Mouse (Mus musculus) hindbrain, embryonic 14.5 days (tissue): ENCODE data around the gene Pimreg. TPM values are rescaled to one million over a fixed set of nuclear protein-coding genes. Genes with fewer than 3 reads are reported as not detected.

Source experiments
- ATAC-seq: fragments of 200-750 bp; cut with Nextera tagmentation; 2 replicates; pipeline ENCODE4 v1.8.0; 2017; ENCODE audit warnings: moderate number of reproducible peaks, mild to moderate bottlenecking, moderate TSS enrichment, moderate library complexity; ENCODE audit not compliant: low FRiP score
- DNase-seq: peaks from one replicate; pipeline ENCODE4 v3.0.0-alpha.2; 2015; ENCODE audit warnings: low spot score
- H3K27ac ChIP-seq: fragments of 300-500 bp; sonication (generic); 2 replicates; pipeline ENCODE4 v1.5.1; 2014; ENCODE audit warnings: mild to moderate bottlenecking, moderate library complexity
- H3K27me3 ChIP-seq: fragments of 300-500 bp; sonication (generic); 2 replicates; pipeline ENCODE4 v1.6.1; 2014; ENCODE audit warnings: mild to moderate bottlenecking, low read length, mixed read lengths; ENCODE audit not compliant: control insufficient read depth, insufficient read depth
- H3K36me3 ChIP-seq: fragments of 300-500 bp; sonication (generic); replicated peaks from 2 replicates; pipeline ENCODE4 v1.6.1; 2014; ENCODE audit not compliant: control insufficient read depth, insufficient read depth
- H3K4me1 ChIP-seq: fragments of 300-500 bp; sonication (generic); replicated peaks from 2 replicates; pipeline ENCODE4 v1.6.1; 2014; ENCODE audit warnings: antibody characterized with exemption, low read length, mixed read lengths; ENCODE audit not compliant: control insufficient read depth, insufficient read depth
- H3K4me2 ChIP-seq: fragments of 300-500 bp; sonication (generic); replicated peaks from 2 replicates; pipeline ENCODE4 v1.6.1; 2014; ENCODE audit warnings: mild to moderate bottlenecking, moderate library complexity
- H3K4me3 ChIP-seq: fragments of 300-500 bp; sonication (generic); replicated peaks from 2 replicates; pipeline ENCODE4 v1.5.1; 2014; ENCODE audit warnings: mild to moderate bottlenecking, low read length
- H3K9ac ChIP-seq: fragments of 300-500 bp; sonication (generic); 2 replicates; pipeline ENCODE4 v1.6.1; 2014
- H3K9me3 ChIP-seq: fragments of 300-500 bp; sonication (generic); 2 replicates; pipeline ENCODE4 v1.6.1; 2016; ENCODE audit warnings: low read length; ENCODE audit not compliant: control insufficient read depth
- WGBS: fragments of 180-500 bp; shearing (Covaris S2); extraction: QIAGEN DNeasy Blood & Tissue Kit; methylation state at CpG from one replicate; pipeline ENCODE4 v1.1.7; 2014; 5-methylcytosine and 5-hydroxymethylcytosine counted together
- polyA plus RNA-seq: library from polyadenylated mRNA; unstranded; fragments of >200 nt; fragmentation: Nextera tagmentation; extraction: Ambion mirVana; gene quantifications from 2 replicates; pipeline ENCODE4 v1.2.1, GENCODE M21; 2014

Gene Pimreg
- polyA plus RNA-seq, 1 experiment from 2014 or later, result 26.8 TPM

GRCm38 (mm10) chr11:72067326-72067725, 25.5 kb downstream of the Pimreg start:
- H3K4me3 ChIP-seq, result no peak overlapping the region
- 0 out of 2 replicates have a peak, but pooled peaks cover 8% of the 10 kb centered on the region for H3K4me1 ChIP-seq
- ATAC-seq (no peak), DNase-seq (no peak)
- WGBS, result 73% methylated on average over 5 of the region's 5 CpGs
- H3K27ac ChIP-seq, result no peak overlapping the region
- no peaks in the 10 kb centered on the region; the same call in 1 of the 2 replicates for H3K36me3 ChIP-seq
- no peak overlapping the region for H3K4me2 ChIP-seq
- peaks cover 18% of the 10 kb centered on the region for H3K9me3 ChIP-seq
- H3K9ac ChIP-seq, result no peak overlapping the region
- H3K27me3 ChIP-seq, result no peaks in the 10 kb centered on the region

GRCm38 (mm10) chr11:72068026-72068425, 26.2 kb downstream of the Pimreg start:
- Histone ChIP-seq H3K4me1 (0 out of 2 replicates have a peak, but pooled peaks cover 8% of the 10 kb centered on the region), H3K27me3 (no peaks in the 10 kb centered on the region), H3K4me3 (no peak overlapping the region), H3K9me3 (peaks cover 18% of the 10 kb centered on the region), H3K4me2 (no peak overlapping the region), H3K9ac (no peak overlapping the region), H3K27ac (no peak overlapping the region), H3K36me3 (no peaks in the 10 kb centered on the region; the same call in 1 of the 2 replicates)
- ATAC-seq, result peak; percentile 56
- 40% methylated on average over 7 of the region's 7 CpGs for WGBS
- DNase-seq, result peak; percentile 73

GRCm38 (mm10) chr11:72070733-72071132, 28.9 kb downstream of the Pimreg start:
- Histone ChIP-seq H3K27me3 (no peaks in the 10 kb centered on the region), H3K36me3 (no peaks in the 10 kb centered on the region), H3K9ac (no peak overlapping the region), H3K4me2 (no peak overlapping the region), H3K4me3 (no peak overlapping the region), H3K9me3 (no peaks in the 10 kb centered on the region), H3K27ac (no peak overlapping the region), H3K4me1 (0 out of 2 replicates have a peak, but pooled peaks cover 8% of the 10 kb centered on the region)
- WGBS, result 77% methylated on average over 9 of the region's 9 CpGs
- ATAC-seq, result no peak
- no peak for DNase-seq

GRCm38 (mm10) chr11:72072331-72072905, 30.6 kb downstream of the Pimreg start:
- ATAC-seq, result no peak
- H3K9ac ChIP-seq, result no peak overlapping the region
- no peak for DNase-seq
- no peak overlapping the region for H3K4me3 ChIP-seq
- 0 out of 2 replicates have a peak, but pooled peaks cover 8% of the 10 kb centered on the region for H3K4me1 ChIP-seq
- H3K36me3 ChIP-seq, result no peaks in the 10 kb centered on the region
- no peak overlapping the region for H3K4me2 ChIP-seq
- H3K27me3 ChIP-seq, result no peaks in the 10 kb centered on the region
- H3K9me3 ChIP-seq, result no peaks in the 10 kb centered on the region
- H3K27ac ChIP-seq, result no peak overlapping the region
- whole genome bisulfite sequencing, result 44% methylated on average over 6 of the region's 6 CpGs

GRCm38 (mm10) chr11:72074230-72074629, 32.4 kb downstream of the Pimreg start:
- ATAC-seq (no peak), DNase-seq (no peak)
- H3K9me3 ChIP-seq, result no peaks in the 10 kb centered on the region
- H3K27ac ChIP-seq, result no peak overlapping the region
- H3K9ac ChIP-seq, result no peak overlapping the region
- 0 out of 2 replicates have a peak, but pooled peaks cover 4% of the 10 kb centered on the region for H3K4me1 ChIP-seq
- WGBS, result 83% methylated on average over 13 of the region's 13 CpGs
- H3K27me3 ChIP-seq, result no peaks in the 10 kb centered on the region
- H3K36me3 ChIP-seq, result no peaks in the 10 kb centered on the region
- no peak overlapping the region for H3K4me2 ChIP-seq
- H3K4me3 ChIP-seq, result no peak overlapping the region

GRCm38 (mm10) chr11:72078056-72078455, 36.2 kb downstream of the Pimreg start:
- Histone ChIP-seq H3K9ac (no peak overlapping the region), H3K4me2 (no peak overlapping the region), H3K9me3 (no peaks in the 10 kb centered on the region), H3K4me3 (no peak overlapping the region), H3K4me1 (no peaks in the 10 kb centered on the region), H3K27me3 (no peaks in the 10 kb centered on the region), H3K27ac (no peak overlapping the region), H3K36me3 (no peaks in the 10 kb centered on the region)
- no peak for ATAC-seq
- WGBS, result 45% methylated on average over 3 of the region's 3 CpGs
- no peak for DNase-seq

GRCm38 (mm10) chr11:72078647-72079046, 36.8 kb downstream of the Pimreg start:
- no peak for ATAC-seq
- Histone ChIP-seq H3K27ac (no peak overlapping the region), H3K9me3 (no peaks in the 10 kb centered on the region), H3K9ac (no peak overlapping the region), H3K4me1 (no peaks in the 10 kb centered on the region), H3K4me3 (no peak overlapping the region), H3K4me2 (no peak overlapping the region), H3K36me3 (no peaks in the 10 kb centered on the region), H3K27me3 (no peaks in the 10 kb centered on the region)
- 40% methylated on average over 4 of the region's 4 CpGs for WGBS
- no peak for DNase-seq

GRCm38 (mm10) chr11:72080461-72080860, 38.6 kb downstream of the Pimreg start:
- no peak overlapping the region for H3K9ac ChIP-seq
- H3K9me3 ChIP-seq, result no peaks in the 10 kb centered on the region
- H3K27me3 ChIP-seq, result no peaks in the 10 kb centered on the region
- H3K27ac ChIP-seq, result no peak overlapping the region
- no peaks in the 10 kb centered on the region for H3K36me3 ChIP-seq
- no peak overlapping the region for H3K4me2 ChIP-seq
- ATAC-seq (no peak), DNase-seq (no peak)
- H3K4me1 ChIP-seq, result no peaks in the 10 kb centered on the region
- WGBS, result 55% methylated on average over 6 of the region's 6 CpGs
- H3K4me3 ChIP-seq, result no peak overlapping the region

- Histone ChIP-seq H3K4me1 (peaks cover 14% of the 10 kb centered on the region), H3K4me3 (no peak overlapping the region), H3K9me3 (no peaks in the 10 kb centered on the region), H3K27me3 (no peaks in the 10 kb centered on the region), H3K36me3 (no peaks in the 10 kb centered on the region), H3K27ac (no peak overlapping the region), H3K4me2 (no peak overlapping the region), H3K9ac (no peak overlapping the region)
- no peak for DNase-seq
- WGBS, result 96% methylated on average over 4 of the region's 4 CpGs
- ATAC-seq, result no peak
Measured at GRCm38 (mm10) chr11:72082601-72083000, 40.8 kb downstream of the Pimreg start.

GRCm38 (mm10) chr11:72084337-72084736, 42.5 kb downstream of the Pimreg start:
- H3K4me3 ChIP-seq, result no peak overlapping the region
- no peak overlapping the region for H3K9ac ChIP-seq
- ATAC-seq (no peak), DNase-seq (no peak)
- no peaks in the 10 kb centered on the region for H3K27me3 ChIP-seq
- H3K4me2 ChIP-seq, result no peak overlapping the region
- peaks cover 14% of the 10 kb centered on the region for H3K4me1 ChIP-seq
- H3K9me3 ChIP-seq, result no peaks in the 10 kb centered on the region
- no peak overlapping the region for H3K27ac ChIP-seq
- 95% methylated on average over 15 of the region's 15 CpGs for WGBS
- H3K36me3 ChIP-seq, result no peaks in the 10 kb centered on the region
